Mouse (Mus musculus): ENCODE data around the gene Enpp6.
A peak's percentile ranks its signal among the peaks of the same experiment; 100 is the strongest.

The Enpp6 gene

GRCm38 (mm10) chr8:47061105-47061720 is 74.5 kb downstream of the Enpp6 start:
- DNase-seq (ENCODE audit: low spot score in 2 of 2) = no peak

GRCm38 (mm10) chr8:47067121-47067520 is 80.4 kb downstream of the Enpp6 start:
- DNase-seq (ENCODE audit: low spot score in 2 of 2) = no peak

GRCm38 (mm10) chr8:47069634-47070033 is 82.9 kb downstream of the Enpp6 start:
- DNase-seq (ENCODE audit: low spot score in 2 of 2) = no peak

DNA sequence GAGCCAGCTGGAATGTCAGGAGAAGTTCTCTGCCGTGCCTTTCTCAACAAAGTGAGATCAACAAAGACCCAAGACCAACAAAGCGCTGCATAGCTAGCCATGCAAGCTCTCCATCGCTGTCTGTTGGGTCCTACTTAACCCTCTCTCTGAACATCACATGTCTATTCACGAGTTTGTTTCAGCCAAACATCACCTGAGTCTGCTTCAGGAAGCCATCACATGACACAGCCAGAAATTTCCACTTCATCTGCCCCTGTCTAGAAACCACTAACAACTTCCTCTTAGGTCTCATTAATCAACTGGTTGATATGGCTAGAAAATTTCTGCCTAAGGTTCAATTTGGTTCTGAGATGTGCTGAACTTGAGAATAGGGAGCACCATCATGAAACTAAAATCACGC is 85.3 kb downstream of the Enpp6 start:
- no peak for DNase-seq (ENCODE audit: low spot score in 2 of 2)

- DNase-seq (ENCODE audit: low spot score in 2 of 2) = no peak
Observed at GRCm38 (mm10) chr8:47075941-47076555, 89.4 kb downstream of the Enpp6 start.

DNA sequence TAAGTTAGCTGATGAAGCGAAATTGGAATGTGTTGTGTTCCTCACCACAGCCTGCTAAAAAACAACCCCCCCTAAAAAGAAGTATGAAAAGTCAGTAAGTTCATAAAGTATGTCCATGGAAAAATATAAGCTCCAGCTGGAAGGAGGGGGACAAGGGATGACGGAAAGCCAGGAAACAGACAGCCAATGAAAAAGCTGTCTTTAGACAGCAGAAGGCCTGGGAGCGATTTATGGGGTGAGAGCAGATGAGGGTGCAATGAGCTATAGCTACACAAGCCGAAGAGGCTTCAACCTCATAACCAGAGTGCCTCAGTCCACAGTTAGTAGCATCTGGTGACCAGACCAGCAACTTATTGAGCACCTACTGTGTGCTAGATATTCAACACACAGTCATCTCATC is 93.3 kb downstream of the Enpp6 start:
- DNase-seq (ENCODE audit: low spot score in 2 of 2) = no peak

DNA sequence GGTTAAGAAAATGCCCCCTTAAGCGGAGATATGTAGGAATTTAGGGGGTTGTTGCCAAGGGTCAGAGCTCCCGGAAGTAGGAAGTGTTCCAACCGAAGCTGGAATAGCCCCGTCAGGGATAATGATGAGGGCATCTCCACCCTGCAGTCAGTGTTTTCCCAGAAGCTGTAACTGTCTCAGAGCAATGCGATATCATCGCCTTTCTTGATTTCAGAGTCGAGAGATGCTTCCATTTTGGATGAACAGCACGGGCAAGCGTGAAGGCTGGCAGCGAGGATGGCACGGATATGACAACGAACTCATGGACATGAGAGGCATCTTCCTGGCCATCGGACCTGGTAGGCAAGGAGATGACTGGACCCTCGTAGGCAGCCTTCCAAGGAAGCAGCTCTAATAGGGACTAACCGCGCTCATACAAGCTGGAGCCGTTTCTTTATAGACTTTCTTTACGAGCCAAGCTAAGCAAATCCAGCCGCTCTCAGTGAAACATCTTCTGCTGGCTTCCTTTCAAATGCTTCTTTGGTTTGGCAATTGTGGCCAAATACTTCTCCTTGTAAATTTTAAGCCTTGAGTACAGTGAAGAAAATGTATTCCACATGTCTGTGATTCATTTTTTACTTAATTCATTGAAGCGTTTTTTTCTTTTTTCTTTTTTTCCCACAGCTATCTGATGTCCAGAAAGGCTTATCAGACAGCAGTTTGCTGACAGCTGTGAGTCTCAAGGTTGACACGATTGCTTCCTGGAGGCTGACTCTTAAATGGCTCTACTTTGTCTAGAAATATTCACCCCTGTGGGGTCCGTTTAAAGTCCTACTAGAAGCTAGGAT is 95.7 kb downstream of the Enpp6 start:
- DNase-seq (ENCODE audit: low spot score in 2 of 2) = peak; percentile 9 to 12

DNA sequence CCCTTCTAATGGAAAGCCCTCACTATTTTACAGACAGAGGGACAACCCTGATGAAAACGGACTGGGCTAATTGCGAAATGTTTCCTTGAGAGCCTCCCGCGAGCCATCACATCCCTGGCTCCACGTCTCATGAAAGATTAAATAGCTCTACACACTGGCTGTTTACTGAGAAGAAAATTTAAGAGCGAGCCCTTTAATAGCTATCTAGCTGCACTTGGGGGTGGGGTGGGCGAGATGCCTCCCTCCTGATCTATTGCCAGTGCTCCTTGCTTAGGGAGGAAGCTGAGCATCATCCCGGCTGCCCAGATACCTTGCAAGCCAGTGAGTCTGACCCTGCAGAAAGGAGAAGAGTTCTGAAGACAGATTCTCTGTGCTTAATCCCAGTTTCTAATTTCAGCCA is 103.3 kb downstream of the Enpp6 start:
- DNase-seq (ENCODE audit: low spot score in 2 of 2) = no peak

GRCm38 (mm10) chr8:47105617-47106016 is 118.9 kb downstream of the Enpp6 start:
- no peak for DNase-seq (ENCODE audit: low spot score in 2 of 2)

GRCm38 (mm10) chr8:47114133-47114796 is 127.6 kb downstream of the Enpp6 start:
- DNase-seq (ENCODE audit: low spot score in 2 of 2) = peak; percentile 3 to 14

DNA sequence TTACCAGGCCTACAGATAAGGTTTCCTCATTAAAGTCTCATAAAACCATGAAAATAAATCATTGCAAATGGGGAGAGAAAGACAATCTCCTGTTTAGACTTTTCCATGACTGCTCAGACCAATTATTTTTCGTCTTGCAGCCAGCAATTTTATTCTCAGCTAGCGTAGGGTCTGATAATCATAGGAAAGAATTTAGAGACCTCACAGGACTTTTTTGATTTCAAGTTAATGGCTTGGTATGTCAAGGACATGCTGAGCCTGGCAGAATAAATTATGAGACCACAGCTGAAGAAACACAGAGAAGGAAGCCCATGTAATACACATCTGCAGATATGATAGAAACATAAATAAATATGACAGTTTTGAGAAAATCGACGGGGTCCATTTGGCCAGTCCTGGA is 130.6 kb downstream of the Enpp6 start:
- no peak for DNase-seq (ENCODE audit: low spot score in 2 of 2)

DNA sequence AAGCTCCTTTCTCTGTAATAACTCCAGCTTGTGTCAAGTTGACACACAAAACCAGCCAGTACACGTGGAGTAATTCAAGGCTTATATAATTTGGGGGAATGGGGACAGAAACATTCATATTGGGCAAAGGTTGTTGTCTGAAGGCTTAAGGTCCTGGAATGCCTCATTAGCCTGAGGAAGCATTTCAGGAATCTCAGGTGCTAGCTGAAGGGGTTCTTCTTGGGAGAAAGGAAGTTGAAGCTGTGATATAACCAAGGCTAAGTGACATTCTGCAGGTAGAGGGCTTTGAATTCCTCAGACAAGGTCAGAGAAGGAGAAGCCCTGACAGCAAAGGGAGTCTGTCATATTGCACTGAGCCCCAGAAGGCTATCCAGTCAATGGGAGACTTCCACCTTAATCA is 133.2 kb downstream of the Enpp6 start:
- no peak for DNase-seq (ENCODE audit: low spot score in 2 of 2)

- no peak for DNase-seq (ENCODE audit: low spot score in 2 of 2)
Observed at GRCm38 (mm10) chr8:47128859-47129258, 142.2 kb downstream of the Enpp6 start.

- DNase-seq (ENCODE audit: low spot score in 2 of 2) = no peak
Observed at GRCm38 (mm10) chr8:47133381-47133780, 146.7 kb downstream of the Enpp6 start.

DNA sequence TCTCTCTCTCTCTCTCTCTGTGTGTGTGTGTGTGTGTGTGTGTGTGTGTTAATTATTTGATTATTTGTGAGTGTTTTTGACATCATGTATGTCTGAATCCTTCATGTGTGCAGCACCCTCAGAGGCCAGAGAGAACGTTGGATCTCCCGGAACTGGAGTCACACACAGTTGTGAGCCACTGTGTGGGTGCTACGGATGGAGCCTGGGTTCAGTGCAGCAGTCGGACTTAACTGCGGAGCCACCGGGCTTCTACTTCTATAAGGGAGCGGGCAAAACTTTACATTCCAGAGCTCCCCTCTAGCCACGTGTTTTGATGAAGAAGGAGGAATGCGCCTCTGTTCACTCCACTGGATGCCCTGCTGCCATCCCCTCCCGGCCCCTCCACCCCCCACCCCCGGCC is 148.0 kb downstream of the Enpp6 start:
- DNase-seq (ENCODE audit: low spot score in 2 of 2) = no peak

DNA sequence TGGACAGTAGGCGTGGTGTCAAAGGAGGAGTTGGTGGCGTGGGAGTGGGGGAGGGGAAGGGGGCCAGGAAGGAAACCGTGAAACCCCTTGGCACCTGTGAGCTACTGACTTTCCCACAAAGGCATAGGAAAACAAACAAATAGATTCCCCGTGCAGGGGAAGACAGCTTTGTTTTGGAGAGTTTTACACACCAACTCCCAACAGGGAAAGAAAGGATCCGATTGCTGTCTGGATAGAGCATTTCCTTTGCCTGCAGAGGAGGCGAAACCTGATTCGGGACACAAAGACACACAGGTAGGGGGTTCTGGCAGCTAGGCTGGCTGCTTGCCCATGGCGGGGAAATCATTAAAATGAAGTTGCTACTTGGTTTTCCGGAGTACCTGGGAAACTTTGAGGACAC is 148.9 kb downstream of the Enpp6 start:
- no peak for DNase-seq (ENCODE audit: low spot score in 2 of 2)

DNA sequence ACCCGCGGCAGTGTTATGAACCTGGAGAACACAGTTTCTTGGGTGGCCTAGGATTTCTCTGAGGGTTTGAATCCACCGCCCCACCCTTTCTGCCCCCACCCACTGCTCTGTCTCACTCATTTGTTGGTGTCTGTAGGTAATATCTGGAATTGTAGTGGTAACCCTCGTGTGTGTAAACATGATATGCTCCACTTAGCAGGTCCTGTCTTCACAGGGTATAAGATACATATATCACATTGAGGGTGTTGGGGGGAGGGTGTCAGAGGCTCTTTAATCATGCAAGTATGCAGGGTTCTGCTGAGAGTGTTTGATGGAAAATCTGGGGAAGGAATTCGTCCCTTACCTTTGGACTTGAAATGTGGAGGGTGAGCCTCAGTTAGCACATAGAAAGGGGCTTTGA is 149.4 kb downstream of the Enpp6 start:
- no peak for DNase-seq (ENCODE audit: low spot score in 2 of 2)

DNA sequence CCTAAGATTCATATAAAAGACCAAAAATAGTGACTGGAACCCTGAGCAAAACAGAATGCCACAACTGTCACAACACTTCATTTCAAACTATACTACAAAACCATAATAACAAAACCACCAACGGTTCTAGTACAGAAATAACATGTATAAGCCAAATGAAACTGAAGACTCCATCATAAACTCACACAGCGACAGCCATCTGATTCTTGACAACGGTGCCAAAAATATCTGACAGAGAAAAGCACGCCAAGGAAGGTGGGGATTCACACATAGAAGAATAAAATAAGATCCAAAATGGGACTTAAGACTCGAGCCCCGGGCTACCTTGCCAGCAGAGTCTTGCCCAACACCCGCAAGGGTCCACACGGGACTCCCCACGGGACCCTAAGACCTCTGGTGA is 158.6 kb downstream of the Enpp6 start:
- DNase-seq (ENCODE audit: low spot score in 2 of 2) = peak in 1 of 2 experiments; percentile 44

All from frontal cortex, postnatal 36 days (tissue).